In the genomic region with DNA sequence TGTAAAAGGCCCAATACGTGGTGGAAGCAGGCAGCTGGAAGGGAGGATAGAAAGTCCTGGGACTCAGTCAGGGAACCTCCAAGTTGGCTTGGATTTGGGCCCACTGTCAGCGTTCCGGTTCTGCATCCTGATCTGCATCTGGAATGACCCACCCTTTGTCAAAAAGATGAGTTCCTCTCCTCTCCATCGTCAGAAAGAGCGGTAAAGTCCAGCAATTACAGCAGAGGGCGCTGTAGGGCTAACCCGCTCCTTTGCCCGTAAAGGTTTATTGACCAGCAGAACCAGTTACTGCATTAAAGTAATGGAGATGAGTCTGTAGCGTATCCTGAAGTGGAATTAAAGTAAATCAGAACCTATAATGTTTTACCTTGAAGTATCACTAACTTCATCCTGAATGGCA, we compare ENCODE assay signal across 10 mouse cellular contexts. TPM values are rescaled to one million over a fixed set of nuclear protein-coding genes. Genes with fewer than 3 reads are reported as not detected.
DNase-seq lines count a peak whose midpoint lies in the region; ATAC-seq and TF ChIP-seq lines count a peak whose summit lies in the region.
"Had no signal": no experiment of that assay in that cellular context is flagged by ENCODE, and none has a peak within 500 bp of the region (broad histone marks: within the 10 kb centered on the region; RNA-seq: fewer than 3 reads in every experiment).

No protein-coding gene starts in this region.

- TF ChIP-seq CTCF in CH12.LX (conservative IDR thresholded peaks at IDR 0.05 in 1 of 2, IDR thresholded peaks at IDR 0.05 in 1 of 2; ENCODE audit: low read depth in 2 of 2, low read length in 2 of 2) = peak; percentile 86 to 90

- no peaks in the 10 kb centered on the region for H3K36me3 ChIP-seq in kidney, embryonic 16.5 days (ENCODE audit: insufficient read depth, low read length)
- no peaks in the 10 kb centered on the region for H3K36me3 ChIP-seq in CH12.LX (replicated peaks in 1 of 2; ENCODE audit: control insufficient read depth in 1 of 2, insufficient read depth in 1 of 2, low read length in 1 of 2)
- H3K36me3 ChIP-seq in neural tube, embryonic 11.5 days (ENCODE audit: control insufficient read depth, insufficient read depth, low read length) = no peaks in the 10 kb centered on the region
- H3K36me3 ChIP-seq: liver, embryonic 15.5 days had no signal

- H3K4me1 ChIP-seq in kidney, embryonic 16.5 days (ENCODE audit: insufficient read depth, low read length) = no peaks in the 10 kb centered on the region
- peaks cover 0 to 3% of the 10 kb centered on the region in 2 experiments; a peak in 1 of 4 replicates for H3K4me1 ChIP-seq in CH12.LX (ENCODE audit: control insufficient read depth in 1 of 2, insufficient read depth in 2 of 2)
- no peaks in the 10 kb centered on the region for H3K4me1 ChIP-seq in neural tube, embryonic 11.5 days (ENCODE audit: control insufficient read depth, insufficient read depth, low read length)
- H3K4me1 ChIP-seq: liver, embryonic 15.5 days had no signal

- H3K9ac ChIP-seq in kidney, embryonic 16.5 days (replicated peaks; ENCODE audit: low read length) = no peak overlapping the region
- H3K9ac ChIP-seq in CH12.LX (ENCODE audit: insufficient read depth, low read depth) = no peak overlapping the region
- H3K9ac ChIP-seq in neural tube, embryonic 11.5 days (ENCODE audit: low read length) = no peak overlapping the region
- H3K9ac ChIP-seq: liver, embryonic 15.5 days had no signal

- no peaks in the 10 kb centered on the region for H3K9me3 ChIP-seq in kidney, embryonic 16.5 days (ENCODE audit: low read length)
- H3K9me3 ChIP-seq in CH12.LX (replicated peaks; ENCODE audit: low read length) = no peaks in the 10 kb centered on the region
- H3K9me3 ChIP-seq in neural tube, embryonic 11.5 days (ENCODE audit: control insufficient read depth, low read length) = no peaks in the 10 kb centered on the region
- H3K9me3 ChIP-seq: liver, embryonic 15.5 days had no signal

- in situ Hi-C loops in CH12.LX (cut with MboI; ENCODE audit: low pct_ligation_motif_present, low pct_unique_long_range_greater_than_20kb, low sequenced_read_pairs) = loop anchor here (10.0 kb wide), 1 partner anchor 544 kb away; no protein-coding TSS in a partner anchor

- H3K4me2 ChIP-seq in kidney, embryonic 16.5 days (replicated peaks; ENCODE audit: low read depth, low read length) = no peak overlapping the region
- no peak overlapping the region for H3K4me2 ChIP-seq in CH12.LX (ENCODE audit: insufficient read depth, low read depth, poor library complexity, severe bottlenecking)
- H3K4me2 ChIP-seq in neural tube, embryonic 11.5 days (ENCODE audit: low read depth) = no peak overlapping the region
- H3K4me2 ChIP-seq: liver, embryonic 15.5 days had no signal

- ATAC-seq in kidney, embryonic 16.5 days (ENCODE audit: low FRiP score, low TSS enrichment) = no peak
- no peak for ATAC-seq in neural tube, embryonic 11.5 days (ENCODE audit: insufficient read depth, low FRiP score, low TSS enrichment)
- no peak for ATAC-seq in inflammation-experienced regulatory T-cells, adult 6 months

- no peak overlapping the region for H3K4me3 ChIP-seq in kidney, embryonic 16.5 days (ENCODE audit: low read length)
- no peak overlapping the region for H3K4me3 ChIP-seq in CH12.LX (replicated peaks in 1 of 3; ENCODE audit: low read depth in 2 of 3, low read length in 2 of 3, poor library complexity in 1 of 3)
- no peak overlapping the region for H3K4me3 ChIP-seq in neural tube, embryonic 11.5 days (ENCODE audit: low read depth, low read length)
- H3K4me3 ChIP-seq: erythroblast, embryonic 14.5 days; liver, embryonic 15.5 days had no signal

- TF ChIP-seq POLR2A in CH12.LX (IDR thresholded peaks at IDR 0.05; ENCODE audit: low read depth, low read length) = no peak

- H3K79me2 ChIP-seq in CH12.LX (replicated peaks; ENCODE audit: control insufficient read depth, extremely low read depth, insufficient read depth, poor library complexity, severe bottlenecking) = no peaks in the 10 kb centered on the region

- no peak for TF ChIP-seq EP300 in CH12.LX (IDR thresholded peaks at IDR 0.05; ENCODE audit: low read length)

- DNase-seq in kidney, adult 18-20 months = peak; percentile 60
- DNase-seq in CH12.LX (ENCODE audit: extremely low read depth) (peak; percentile 77), adipocyte (ENCODE audit: low spot score) (peak; percentile 53)
- DNase-seq in embryo, embryonic 9.5 days (ENCODE audit: extremely low spot score) = peak; percentile 66
- peak; percentile 13 to 34 for DNase-seq in layer of hippocampus, postnatal 14 days (ENCODE audit: low spot score in 2 of 2)
- peak; percentile 72 for DNase-seq in neural tube, embryonic 11.5 days (ENCODE audit: low spot score)

- dilution Hi-C loops in CH12.LX (cut with MboI; ENCODE audit: extremely low pct_ligation_motif_present, extremely low pct_unique_long_range_greater_than_20kb, low sequenced_read_pairs) = no loop called here

- peaks cover 18% of the 10 kb centered on the region; the same call in 1 of the 2 replicates for H3K27me3 ChIP-seq in kidney, embryonic 16.5 days (ENCODE audit: insufficient read depth, low read length)
- no peaks in the 10 kb centered on the region for H3K27me3 ChIP-seq in CH12.LX (replicated peaks)
- no peaks in the 10 kb centered on the region for H3K27me3 ChIP-seq in neural tube, embryonic 11.5 days (ENCODE audit: control insufficient read depth, insufficient read depth, low read length)

- H3K27ac ChIP-seq in kidney, embryonic 16.5 days (ENCODE audit: low read length) = no peak overlapping the region
- H3K27ac ChIP-seq in CH12.LX (ENCODE audit: insufficient read depth, low read depth) = no peak overlapping the region
- no peak overlapping the region for H3K27ac ChIP-seq in neural tube, embryonic 11.5 days (ENCODE audit: low read depth, low read length)
- H3K27ac ChIP-seq: liver, embryonic 15.5 days had no signal

- WGBS in kidney, embryonic 16.5 days = 12% methylated on average over 9 of the region's 9 CpGs
- WGBS in neural tube, embryonic 11.5 days = 13% methylated on average over 9 of the region's 9 CpGs

- TF ChIP-seq RAD21 in CH12.LX (IDR thresholded peaks at IDR 0.05; ENCODE audit: low read depth, low read length) = peak; percentile 77

TF ChIP-seq in CH12.LX, 34 proteins besides CTCF, POLR2A, EP300 and RAD21:
- peak; percentile 63; the same call in 1 of the 2 replicates for TF ChIP-seq E2F4 (IDR thresholded peaks at IDR 0.05; ENCODE audit: insufficient replicate concordance, low read depth, low read length)
- TF ChIP-seq SMC3 (IDR thresholded peaks at IDR 0.05; ENCODE audit: low read depth, low read length) = peak; percentile 76
- TF ChIP-seq MYC (IDR thresholded peaks at IDR 0.05; ENCODE audit: low read depth, low read length) = no peak
- no peak for TF ChIP-seq ETS1 (conservative IDR thresholded peaks at IDR 0.05; ENCODE audit: low read depth, low read length)
- TF ChIP-seq ZMIZ1 (IDR thresholded peaks at IDR 0.05; ENCODE audit: low read depth, low read length) = no peak

RNA-seq across cellular contexts. Expression of a gene that starts 7.5 kb away (rescaled TPM):
- polyA plus RNA-seq in kidney, embryonic 16.5 days (2015; fragmentation: Nextera tagmentation; extraction: Ambion mirVana) = 999 and 1,010 TPM in 2 replicates
- total RNA-seq in CH12.LX (2012; rRNA removed) = 3,603 and 3,941 TPM in 2 replicates
- 8,076 and 8,441 TPM in 2 replicates for total RNA-seq in CH12.LX (2014; rRNA removed)
- polyA plus RNA-seq in CH12.LX (2012; ENCODE audit: insufficient read length, low read depth) = 6,953 and 7,125 TPM in 2 replicates
- total RNA-seq in layer of hippocampus, postnatal 14 days (2021) = 100 to 1,000 TPM; 176 to 188 TPM
- 1,037 and 1,076 TPM in 2 replicates for polyA plus RNA-seq in neural tube, embryonic 11.5 days (2014; fragmentation: Nextera tagmentation; extraction: Ambion mirVana)
- polyA plus RNA-seq in inflammation-experienced regulatory T-cells, adult 6 months (2017; shearing (Covaris generic)) = 1,000 to 10,000 TPM; 1,279 to 1,457 (median 1,455) TPM

RNA-seq across cellular contexts. Expression of a gene that starts 23.3 kb away (rescaled TPM):
- polyA plus RNA-seq in kidney, embryonic 16.5 days (2015; fragmentation: Nextera tagmentation; extraction: Ambion mirVana) = 1.7 and 2.1 TPM in 2 replicates
- not detected in 2 replicates for total RNA-seq in CH12.LX (2012; rRNA removed)
- not detected in 2 replicates for total RNA-seq in CH12.LX (2014; rRNA removed)
- 0.41 TPM in 1 of 2 replicates, not detected in the other for polyA plus RNA-seq in CH12.LX (2012; ENCODE audit: insufficient read length, low read depth)
- 1 to 10 TPM; 5.6 to 6.2 TPM for total RNA-seq in layer of hippocampus, postnatal 14 days (2021)
- polyA plus RNA-seq in neural tube, embryonic 11.5 days (2014; fragmentation: Nextera tagmentation; extraction: Ambion mirVana) = 6.8 and 9.9 TPM in 2 replicates
- polyA plus RNA-seq in inflammation-experienced regulatory T-cells, adult 6 months (2017; shearing (Covaris generic)) = not detected
- polyA plus RNA-seq: erythroblast, embryonic 14.5 days had no signal

RNA-seq across cellular contexts. Expression of a gene that starts 32.9 kb away (rescaled TPM):
- polyA plus RNA-seq in kidney, embryonic 16.5 days (2015; fragmentation: Nextera tagmentation; extraction: Ambion mirVana) = 0.14 TPM in 1 of 2 replicates, not detected in the other
- total RNA-seq in CH12.LX (2012; rRNA removed) (not detected in 2 replicates), CH12.LX (2014; rRNA removed) (not detected in 2 replicates)
- polyA plus RNA-seq in CH12.LX (2012; ENCODE audit: insufficient read length, low read depth) = not detected in 2 replicates
- total RNA-seq in layer of hippocampus, postnatal 14 days (2021) = not detected
- 22.4 and 28.5 TPM in 2 replicates for polyA plus RNA-seq in neural tube, embryonic 11.5 days (2014; fragmentation: Nextera tagmentation; extraction: Ambion mirVana)
- polyA plus RNA-seq in inflammation-experienced regulatory T-cells, adult 6 months (2017; shearing (Covaris generic)) = not detected
- polyA plus RNA-seq: liver, embryonic 15.5 days had no signal

Comparison
In these comparisons a context has a peak if more than half of its experiments do, and no peak if none do; other contexts are left out.
1. DNase-seq: peak in every context shown above with its lines; median percentile 77 in CH12.LX; 72 in neural tube, embryonic 11.5 days; 66 in embryo, embryonic 9.5 days; 60 in kidney, adult 18-20 months; 53 in adipocyte; 24 in layer of hippocampus, postnatal 14 days.
2. RNA of a gene that starts 32.9 kb away (polyA plus RNA-seq): 22.4 to 28.5 TPM in neural tube, embryonic 11.5 days; 0.14 TPM in kidney, embryonic 16.5 days, not detected in CH12.LX and not detected in inflammation-experienced regulatory T-cells, adult 6 months; every median in the first group is over 10 times any median in the second.